Mouse (Mus musculus) c-Kit-negative CD71-positive TER-119-positive erythroid progenitor cells, embryonic 14.5 days (primary cell): Measurements from ENCODE around the gene Synpo2.

Experiments
- DNase-seq: peaks from one replicate; pipeline ENCODE4 v3.0.0-alpha.2; 2013; ENCODE audit warnings: low read depth, low spot score

Synpo2 gene

DNA sequence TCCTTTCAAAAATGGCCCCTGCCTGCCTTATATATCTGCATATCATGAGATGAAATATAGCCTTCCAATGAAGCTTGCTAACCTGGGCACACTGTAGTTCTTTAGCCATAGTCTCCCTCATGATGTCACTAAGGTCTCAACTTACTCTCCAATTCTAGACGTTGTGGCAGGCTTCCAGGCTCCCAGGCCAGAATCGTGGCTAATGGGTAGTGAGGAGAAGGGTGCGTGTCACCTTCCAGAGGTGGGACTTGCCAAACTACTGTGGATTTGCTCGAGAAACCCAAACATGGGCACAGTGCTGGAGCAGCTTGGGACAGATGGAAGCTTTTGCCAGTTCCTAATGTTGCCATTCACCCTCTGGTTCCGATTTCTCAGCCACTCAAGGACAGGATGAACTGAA is 69.5 kb downstream of the Synpo2 start:
- DNase-seq, result no peak

DNA sequence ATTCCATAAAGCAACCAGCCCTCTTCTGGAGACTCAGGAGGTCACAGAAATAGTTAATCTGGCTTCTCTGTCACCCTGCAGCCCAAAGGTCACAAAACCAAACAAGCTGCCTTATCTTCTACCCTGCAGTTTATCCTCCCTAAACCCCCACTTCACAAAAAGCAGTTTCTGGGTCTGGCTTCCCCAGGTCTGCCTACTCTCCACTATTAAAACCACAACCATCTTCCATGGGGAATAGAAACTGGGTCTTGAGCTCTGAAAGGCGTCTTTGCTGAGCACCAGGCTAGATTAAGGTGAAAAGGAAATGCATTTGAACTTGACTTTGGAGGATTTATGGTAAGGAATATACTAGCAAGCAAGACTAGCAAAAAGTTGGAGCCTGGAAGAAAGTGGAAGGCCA is 71.8 kb downstream of the Synpo2 start:
- DNase-seq, result no peak

DNA sequence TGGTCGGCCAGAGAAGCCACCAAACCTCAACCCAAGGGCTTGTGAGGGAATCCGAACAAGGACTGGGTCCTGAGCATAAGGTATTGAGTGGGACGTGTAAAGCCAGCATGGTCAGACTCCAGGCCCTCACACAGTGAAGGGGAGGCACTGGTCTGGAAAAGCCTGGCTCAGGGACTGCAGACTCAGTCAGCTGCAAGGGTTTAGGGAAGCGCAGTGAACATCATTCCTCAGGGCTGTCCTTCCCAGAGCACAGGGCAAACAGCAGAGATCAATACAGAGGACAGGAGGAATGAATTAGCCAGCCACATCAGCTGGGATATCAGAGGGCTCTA is 72.8 kb downstream of the Synpo2 start:
- DNase-seq, result no peak

DNA sequence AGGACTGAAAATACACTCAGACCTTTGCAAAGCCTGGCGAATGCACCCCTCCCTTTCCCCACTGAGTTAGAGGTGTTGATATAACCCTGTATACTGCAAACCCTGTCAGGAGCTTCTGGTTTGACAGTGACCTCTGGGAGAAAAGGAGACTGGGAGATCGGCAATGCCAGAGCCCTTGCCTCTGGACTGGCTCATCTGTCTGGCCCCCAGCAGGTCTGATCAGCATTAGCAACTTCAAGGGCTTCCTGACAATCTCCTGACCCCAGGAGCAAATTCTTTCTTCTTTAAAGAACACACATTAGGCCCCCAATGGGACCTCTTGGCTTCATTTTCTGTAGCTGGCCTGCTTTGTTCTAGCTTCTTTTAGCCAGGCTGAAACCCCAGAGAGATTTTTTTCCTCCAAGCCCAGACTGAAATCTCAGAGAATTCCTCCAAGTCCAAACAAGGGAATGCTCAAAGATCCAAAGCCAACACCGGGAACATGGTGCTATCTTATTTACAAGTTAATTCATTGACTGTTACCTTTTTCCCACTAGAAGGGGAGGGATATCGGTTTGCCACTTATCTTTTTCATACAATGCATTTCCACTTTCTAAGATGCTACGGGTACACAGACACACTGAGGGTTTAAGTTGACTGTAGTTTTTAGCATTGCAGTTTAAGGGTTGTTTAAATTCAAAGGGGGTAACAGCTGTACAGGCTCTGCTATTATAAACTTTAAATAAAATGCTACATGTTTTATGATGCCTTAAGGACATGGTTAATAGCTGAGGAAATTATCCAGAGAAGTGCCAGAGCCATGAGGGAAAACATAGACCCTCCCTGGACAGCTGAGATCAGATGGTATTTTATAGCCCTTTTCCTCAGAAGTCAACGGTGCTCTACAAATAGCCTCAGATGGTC is 73.4 kb downstream of the Synpo2 start:
- no peak for DNase-seq

DNA sequence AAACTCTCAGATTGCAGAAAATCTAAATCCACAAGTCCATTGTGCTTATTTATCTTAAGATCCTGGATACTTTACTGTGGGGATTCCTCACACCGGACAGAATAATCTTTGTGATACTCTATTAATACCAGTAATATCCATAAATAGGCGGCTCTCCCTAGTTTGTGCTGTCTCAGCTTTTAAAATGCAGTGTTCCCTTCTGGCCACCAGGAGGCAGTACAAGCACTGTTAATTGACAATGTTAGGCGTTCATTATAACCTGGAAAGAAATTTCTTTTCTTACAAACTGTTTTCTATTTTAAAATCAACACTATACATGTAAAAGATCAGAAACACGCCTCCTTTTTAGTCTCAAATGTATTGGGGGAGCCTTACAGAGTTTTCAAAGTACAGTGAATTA is 75.2 kb downstream of the Synpo2 start:
- DNase-seq, result no peak

DNA sequence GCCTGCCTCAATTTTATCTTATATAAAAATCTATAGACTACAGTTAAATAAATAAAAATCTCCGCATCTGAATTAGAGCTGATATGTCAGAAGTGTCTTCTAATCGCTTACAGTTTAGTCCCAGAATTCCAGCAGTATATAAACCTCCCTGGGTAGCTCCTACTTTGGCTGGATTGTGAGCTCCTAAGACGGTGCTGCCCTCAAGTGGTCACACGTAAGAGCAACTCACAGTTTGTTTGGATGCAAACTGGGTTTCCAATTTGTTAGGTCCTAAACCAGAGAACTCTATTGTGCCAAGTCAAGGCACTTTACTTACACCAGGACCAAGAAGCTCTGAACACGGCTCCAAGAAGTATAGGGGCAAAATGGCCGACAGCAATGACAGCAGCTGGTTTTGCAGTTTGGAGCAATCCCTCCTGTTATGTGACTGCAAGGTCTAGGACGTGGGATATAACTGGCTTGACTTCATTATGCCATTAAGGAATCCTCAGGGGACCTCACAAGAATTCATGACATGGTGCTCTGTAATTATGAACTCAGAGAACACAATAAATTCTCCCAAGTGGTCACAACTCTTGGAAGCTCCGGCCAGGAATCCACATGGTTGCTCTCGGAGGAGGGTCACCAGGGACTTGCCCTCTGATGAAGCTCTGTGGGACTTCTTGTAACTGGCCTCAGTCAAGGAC is 76.7 kb downstream of the Synpo2 start:
- DNase-seq, result no peak

DNA sequence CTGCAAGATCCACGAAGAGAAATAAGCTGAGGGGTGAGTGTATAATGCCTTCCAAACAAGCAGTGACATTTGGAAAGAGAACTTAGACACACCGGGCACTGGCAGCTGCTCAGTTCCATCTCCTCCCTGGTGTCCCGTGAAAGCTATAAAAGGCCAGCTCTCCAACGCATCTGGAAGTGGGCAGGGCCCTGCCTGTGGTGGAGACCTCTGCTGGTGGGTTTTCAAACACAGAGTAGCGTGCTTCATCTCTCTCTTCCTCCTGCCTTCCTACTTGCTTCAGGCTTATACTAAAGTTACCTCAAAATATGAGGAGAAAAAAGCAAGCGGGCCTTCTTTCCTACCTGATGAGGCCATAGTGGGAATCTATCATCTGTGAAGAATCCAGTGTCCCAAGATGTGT is 77.4 kb downstream of the Synpo2 start:
- no peak for DNase-seq

DNA sequence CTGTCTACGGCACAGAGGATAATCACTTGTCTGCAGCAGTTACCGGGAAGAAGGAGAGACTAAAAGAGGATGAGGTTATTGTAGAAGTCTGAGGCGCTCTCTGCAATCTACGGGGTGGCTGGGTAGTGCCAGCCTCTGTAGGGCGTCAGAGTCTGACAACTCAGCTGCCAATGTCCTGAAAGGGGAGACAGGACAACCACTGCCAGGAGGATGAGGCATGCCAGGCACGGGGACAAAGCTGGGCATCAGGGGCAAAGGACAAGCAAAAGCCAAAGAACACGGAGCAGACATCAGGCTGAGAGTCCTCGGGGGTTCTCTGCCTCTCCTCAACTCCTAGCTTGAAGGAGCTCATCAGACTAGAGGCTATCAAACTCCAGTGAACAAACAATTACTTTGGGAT is 82.6 kb downstream of the Synpo2 start:
- DNase-seq, result no peak

DNA sequence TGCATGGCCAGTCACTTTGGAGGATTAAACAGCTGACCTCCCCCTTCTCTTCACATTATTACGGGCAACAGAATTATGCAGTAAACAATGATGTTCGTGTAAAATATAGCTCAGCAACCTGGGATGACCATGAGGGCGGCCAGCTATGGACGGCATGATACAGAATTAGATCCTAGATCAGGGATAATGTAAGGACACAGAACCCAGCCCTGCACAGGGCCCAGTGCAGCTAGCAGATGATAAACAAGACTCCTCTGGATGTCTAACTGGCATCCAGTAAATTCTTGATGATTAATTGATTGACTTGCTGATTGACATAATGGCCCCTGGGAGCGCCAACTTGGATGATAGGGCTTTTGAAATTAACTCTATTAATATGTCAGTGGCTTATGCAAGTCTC is 83.0 kb downstream of the Synpo2 start:
- no peak for DNase-seq

DNA sequence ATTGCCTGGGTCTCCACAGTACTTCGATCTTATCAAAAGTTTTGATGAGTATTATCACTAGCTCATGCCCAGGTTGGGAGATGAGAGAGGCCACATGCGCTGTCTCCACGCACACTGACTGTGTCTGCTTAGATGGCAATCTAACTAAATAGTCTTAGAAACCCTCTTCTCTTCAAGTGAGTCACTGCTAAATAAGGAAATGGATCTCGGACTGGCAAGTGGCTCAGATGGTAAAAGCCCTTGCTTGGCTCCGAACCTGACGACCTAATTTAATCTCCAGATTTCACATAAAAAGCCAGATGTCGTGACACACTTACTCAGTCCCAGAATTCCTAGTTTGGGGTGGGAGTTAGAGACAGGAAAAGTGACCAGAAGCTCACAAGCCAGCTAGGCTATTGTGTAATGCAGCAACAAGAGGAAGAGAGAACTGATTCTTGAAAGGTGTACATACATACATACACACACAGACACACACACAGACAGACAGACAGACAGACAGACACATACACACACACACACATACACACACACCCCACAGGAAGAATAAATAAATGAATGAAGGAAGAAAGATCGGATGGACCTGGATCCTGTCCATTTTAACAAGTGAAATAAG is 85.3 kb downstream of the Synpo2 start:
- no peak for DNase-seq

DNA sequence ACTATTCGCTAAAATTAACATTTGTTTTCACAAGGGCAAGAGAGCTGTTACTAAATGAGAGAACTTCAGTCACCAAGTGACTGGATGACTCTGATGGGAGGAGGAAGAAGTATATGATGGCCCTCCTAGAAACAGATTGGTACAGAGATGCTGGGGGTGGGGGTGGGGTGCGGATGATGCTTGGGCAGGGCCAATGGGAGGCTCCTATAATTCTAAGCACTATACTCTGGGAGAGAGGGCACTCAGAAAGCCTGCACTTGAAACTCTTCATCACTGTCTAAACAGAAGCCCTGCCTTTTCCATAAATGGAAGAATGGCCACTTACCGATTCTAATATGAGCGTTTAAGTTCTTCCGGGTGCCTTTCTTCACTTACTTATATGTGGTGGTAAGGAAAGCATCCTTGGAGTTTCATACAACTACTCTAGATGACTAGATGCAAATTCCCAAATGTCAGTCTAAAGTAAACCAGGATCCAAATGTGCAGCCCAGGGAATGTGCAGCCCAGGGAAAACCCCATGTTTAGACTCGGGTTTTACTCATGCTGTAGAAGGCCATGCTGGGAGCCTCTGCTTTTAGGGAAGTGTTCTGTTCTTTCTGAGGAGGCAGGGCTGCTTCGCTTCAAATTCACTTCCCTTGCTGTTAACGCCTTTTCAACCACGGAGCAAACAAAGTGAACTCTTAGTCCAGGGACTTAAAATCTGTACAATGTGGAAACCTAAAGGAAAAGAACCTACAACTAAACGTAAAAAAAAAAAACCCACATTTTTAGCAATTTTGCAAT is 86.4 kb downstream of the Synpo2 start:
- DNase-seq, result no peak

DNA sequence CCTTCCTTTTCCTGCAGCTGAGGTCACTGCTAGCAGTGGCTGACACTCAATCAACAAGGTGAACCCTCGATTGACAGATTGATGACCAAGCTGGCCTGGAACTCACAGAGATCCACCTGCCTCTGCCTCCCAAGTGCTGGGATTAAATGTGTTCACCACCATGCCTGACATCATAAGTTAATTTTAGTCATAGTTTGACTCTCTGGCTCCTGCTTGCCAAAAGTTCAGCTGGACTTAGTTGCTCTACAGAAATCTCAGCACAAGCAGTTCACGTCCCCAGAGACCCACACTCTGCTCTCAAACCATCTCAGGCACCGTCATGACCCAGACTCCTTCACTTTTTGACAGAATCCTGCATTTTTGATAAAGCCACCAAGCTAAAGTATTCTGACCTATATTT is 87.3 kb downstream of the Synpo2 start:
- DNase-seq, result no peak

DNA sequence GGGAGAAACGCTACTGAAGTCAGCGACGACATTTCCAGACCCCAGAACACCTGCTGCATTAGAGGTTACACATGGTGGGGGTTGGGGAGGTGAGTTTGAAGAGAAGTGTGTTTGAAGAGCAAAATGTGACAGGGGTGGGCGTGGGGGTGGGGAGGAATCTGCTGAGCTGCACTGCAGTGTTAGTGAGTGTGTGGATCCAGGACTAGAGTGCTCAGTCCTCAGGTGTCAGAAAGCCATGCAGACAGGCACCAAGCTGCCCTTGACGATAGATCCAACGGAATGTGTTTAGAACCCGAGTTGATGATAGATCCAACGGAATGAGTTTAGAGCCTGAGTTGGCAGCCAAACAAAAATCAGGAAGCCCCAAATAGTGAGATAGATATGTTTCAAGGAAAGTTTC is 89.4 kb downstream of the Synpo2 start:
- no peak for DNase-seq

DNA sequence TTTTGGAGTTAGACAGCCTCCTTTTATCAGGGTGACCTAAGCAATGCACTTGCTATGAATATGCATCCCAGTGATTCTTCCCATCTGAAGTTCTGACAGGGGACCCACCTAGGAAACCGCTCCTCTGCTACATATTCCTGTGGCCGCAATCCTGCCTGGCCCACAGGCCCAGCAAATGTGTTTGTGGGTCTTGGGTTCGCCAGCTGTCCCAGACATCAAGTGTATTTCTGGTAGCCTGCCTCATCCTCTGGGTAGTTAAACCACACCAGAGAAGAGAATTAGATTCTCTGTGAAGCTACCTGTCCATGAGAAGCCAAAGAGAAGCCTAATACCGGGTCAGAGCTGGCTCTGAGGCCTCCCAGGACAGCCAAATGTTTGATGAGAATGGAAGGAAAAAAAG is 90.0 kb downstream of the Synpo2 start:
- no peak for DNase-seq

DNA sequence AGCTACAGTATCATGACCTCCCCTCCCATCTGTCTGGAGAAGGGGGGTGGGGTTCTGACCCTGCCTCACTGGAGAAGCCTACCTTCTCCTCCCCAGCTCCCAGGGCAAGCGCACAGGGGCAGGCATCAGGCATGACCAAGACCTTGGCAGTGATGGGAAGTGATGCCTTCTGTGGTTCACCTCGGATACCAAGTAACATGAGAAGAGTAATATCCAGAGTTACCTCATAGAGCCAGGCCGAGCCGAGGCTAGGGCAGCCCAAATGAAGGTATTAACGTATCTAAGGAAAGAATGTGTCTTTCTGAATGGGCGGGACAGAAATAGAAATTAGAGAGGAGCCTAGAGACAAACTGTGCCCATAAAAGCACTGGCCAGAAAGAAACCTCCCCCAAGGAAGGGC is 92.5 kb downstream of the Synpo2 start:
- DNase-seq, result no peak

DNA sequence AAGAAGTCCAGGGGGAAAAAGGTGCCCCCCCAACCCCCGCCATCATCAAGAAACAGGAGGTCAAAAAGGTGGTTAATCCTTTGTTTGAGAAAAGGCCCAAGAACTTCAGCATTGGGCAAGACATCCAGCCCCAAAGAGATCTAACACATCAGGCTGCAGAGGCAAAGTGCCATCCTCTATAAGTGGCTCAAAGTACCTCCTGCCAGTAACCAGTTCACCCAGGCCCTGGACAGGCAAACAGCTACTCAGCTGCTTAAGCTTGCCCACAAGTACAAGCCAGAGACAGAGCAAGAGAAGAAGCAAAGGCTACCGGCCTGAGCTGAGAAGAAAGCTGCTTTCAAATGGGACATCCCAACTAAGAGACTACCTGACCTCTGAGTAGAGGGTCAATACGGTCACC is 93.7 kb downstream of the Synpo2 start:
- DNase-seq, result no peak

DNA sequence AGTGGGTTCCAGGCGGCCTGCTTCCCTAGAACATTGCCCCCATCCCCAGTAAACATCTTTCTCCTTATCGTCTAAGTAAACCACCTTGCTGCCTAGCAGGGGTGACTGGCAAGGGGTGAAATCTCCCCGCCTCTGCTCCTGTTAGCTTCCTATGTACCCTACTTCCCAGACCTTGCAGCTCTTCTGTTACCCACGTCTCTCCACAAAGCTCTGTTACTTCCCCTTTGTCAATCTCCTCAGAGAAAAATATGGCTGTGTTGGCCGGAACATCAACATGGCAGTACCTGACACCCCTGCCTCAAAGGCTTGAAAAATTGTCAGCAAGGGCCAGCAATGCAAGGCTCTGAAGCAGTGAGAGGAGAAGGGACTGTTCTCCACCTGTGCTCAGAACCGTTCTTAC is 94.9 kb downstream of the Synpo2 start:
- DNase-seq, result no peak

DNA sequence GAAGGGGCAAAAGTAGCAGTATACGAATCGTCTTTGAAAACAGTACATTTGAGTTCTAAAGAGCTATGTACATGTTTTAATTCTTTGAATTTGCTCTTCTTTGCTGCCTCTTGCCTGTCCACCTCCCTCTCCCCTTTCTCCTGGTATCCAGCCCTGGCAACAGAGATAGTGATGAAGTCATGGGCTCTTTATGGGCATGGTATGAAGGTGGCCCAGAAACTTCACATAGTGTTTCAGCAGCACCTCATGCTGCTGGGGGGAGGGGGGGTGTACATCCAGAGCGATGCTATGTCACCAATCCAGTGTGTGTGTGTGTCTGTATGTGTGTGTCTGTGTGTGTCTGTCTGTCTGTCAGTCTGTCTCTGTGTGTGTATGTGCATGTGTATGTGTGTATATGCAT is 95.8 kb downstream of the Synpo2 start:
- no peak for DNase-seq

DNA sequence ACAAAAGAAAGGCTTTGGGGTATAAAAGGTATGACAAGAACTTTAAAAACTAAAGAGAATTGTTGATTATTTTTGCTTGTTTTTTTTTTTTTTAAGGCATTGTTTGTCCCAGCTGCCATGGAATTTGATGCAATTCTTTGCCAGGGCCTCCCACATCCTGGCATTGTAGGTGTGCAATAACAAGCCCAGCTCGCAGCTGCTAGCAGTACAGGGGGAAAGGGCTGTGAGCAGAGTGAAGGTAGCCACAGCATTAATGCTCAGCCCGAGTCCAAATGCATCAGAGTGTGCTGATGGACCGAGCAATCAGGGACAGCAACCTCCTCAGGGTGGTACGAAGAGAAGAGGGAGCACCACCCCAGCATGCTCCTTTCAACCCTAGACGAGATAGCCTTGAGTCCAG is 96.3 kb downstream of the Synpo2 start:
- no peak for DNase-seq

DNA sequence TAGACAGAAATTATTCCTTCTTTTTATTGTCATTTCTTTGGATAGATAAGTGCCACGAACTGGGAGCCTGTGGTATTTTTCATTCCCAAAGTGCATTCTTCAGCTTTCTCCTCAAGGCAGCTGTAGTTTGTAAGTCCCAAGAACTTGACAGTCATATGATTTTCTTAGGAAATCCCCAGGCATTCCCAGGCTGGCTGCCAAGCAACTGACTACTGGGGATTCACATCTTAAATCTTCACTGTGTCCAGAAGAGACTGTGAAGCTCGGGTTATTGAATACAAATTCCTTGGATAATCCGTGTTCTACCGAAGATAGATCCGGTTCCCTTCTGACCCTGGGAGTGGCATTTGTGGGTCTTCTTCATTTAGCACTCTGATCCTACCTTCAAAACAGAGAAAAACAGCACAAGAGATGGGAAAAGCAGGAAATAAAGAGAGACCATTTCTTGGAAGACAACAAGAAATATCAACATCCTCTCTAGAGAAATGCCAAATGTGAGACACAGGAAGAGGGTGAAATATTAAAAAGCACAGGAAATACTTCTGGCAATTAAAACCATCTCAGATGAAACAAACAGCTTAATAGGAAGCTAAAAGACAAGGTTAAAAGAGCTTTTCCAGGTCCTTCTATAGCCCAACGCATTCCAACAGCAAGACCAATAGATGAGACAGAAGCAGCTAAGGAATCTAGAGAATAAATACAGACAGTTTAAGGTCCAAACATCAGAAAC is 97.5 kb downstream of the Synpo2 start:
- no peak for DNase-seq

DNA sequence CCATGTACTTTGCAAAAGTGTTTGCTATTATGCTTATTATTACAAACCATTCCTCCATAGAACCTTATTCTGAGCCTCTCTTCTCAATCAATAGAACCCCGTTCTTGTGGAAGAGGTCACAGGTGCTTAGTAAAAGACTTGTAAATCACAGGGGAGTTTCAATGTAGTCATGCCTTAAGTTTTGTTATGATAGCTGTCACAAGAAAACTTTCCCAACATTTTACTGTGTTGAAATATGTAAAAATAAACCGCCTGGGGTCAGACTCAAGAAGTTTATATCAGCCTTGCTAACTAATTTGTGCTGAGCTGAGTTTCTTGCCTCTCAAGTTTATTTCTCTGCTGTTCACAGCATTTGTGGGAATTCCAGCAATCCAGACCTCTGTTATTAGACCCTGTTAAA is 103.8 kb downstream of the Synpo2 start:
- no peak for DNase-seq
